Mouse (Mus musculus) macrophage (primary cell): Measurements from ENCODE around the gene Rhebl1. TPM values are rescaled to one million over a fixed set of nuclear protein-coding genes. Genes with fewer than 3 reads are reported as not detected.
"Not testable (repeated sequence)": the region's sequence is repeated elsewhere in the genome, so short reads cannot be mapped to it uniquely, and the experiment has no call there.

Experiments used
- H3K27ac ChIP-seq: fragments of 350-480 bp; formaldehyde crosslinking; 2 replicates; pipeline ENCODE4 v1.9.0; 2021
- H3K36me3 ChIP-seq: fragments of 350-480 bp; formaldehyde crosslinking; 2 replicates; pipeline ENCODE4 v1.9.0; 2021; ENCODE audit errors: inconsistent target
- H3K4me3 ChIP-seq: fragments of 350-480 bp; formaldehyde crosslinking; 2 replicates; pipeline ENCODE4 v1.9.0; 2021; ENCODE audit errors: inconsistent target
- H3K79me2 ChIP-seq: fragments of 350-480 bp; formaldehyde crosslinking; 2 replicates; pipeline ENCODE4 v1.9.0; 2021; ENCODE audit errors: inconsistent target
- WGBS: methylation state at CpG from one replicate; pipeline ENCODE4 v1.1.7; 2026; ENCODE audit warnings: inconsistent platforms; ENCODE audit not compliant: missing documents; 5-methylcytosine and 5-hydroxymethylcytosine counted together
- polyA plus RNA-seq: library from polyadenylated mRNA; stranded (reverse); fragments of 250-400 nt; gene quantifications from 3 replicates; pipeline ENCODE4 v1.2.4, GENCODE M21; 2018; ENCODE audit warnings: inconsistent platforms
- total RNA-seq, 78 experiments: library from RNA; depleted of rRNA; stranded (reverse); fragments of 250-400 nt; gene quantifications; 1 replicate in 9 of 78; 2 replicates in 24 of 78; 3 replicates in 43 of 78; 4 replicates in 2 of 78; pipeline ENCODE4 v1.2.4; 2018; ENCODE audit warnings: inconsistent platforms in 56 of 78

The Rhebl1 gene
- total RNA-seq (2018; cell fraction: chromatin; rRNA removed) = 1 to 10 TPM in 20 of 26 experiments, under 1 TPM in 2, not detected in 4; 0.37 to 8.0 (median 2.5) TPM
- total RNA-seq (2018; cell fraction: cytosol; rRNA removed) = 1 to 10 TPM in 21 of 26 experiments, under 1 TPM in 5; 0.51 to 2.0 (median 1.3) TPM
- total RNA-seq (2018; cell fraction: nucleus; rRNA removed) = 1 to 10 TPM in 18 of 26 experiments, under 1 TPM in 5, not detected in 3; 0.56 to 4.5 (median 2.0) TPM
- 0.52 to 3.0 TPM (median 2.4 TPM) in 3 replicates for polyA plus RNA-seq

- no peak within 1 kb of the TSS for H3K27ac ChIP-seq
Observed at GRCm38 (mm10) chr15:98893940-98894745, at the start of gene Rhebl1. Rhebl1 (minus strand) TSS chr15:98894540.

GRCm38 (mm10) chr15:98943133-98943532 is 48.8 kb upstream of the Rhebl1 start:
- H3K4me3 ChIP-seq = no peak overlapping the region
- H3K36me3 ChIP-seq = no peaks in the 10 kb centered on the region
- H3K79me2 ChIP-seq = no peaks in the 10 kb centered on the region
- WGBS = 97% methylated on average over 4 of the region's 4 CpGs
- no peak overlapping the region for H3K27ac ChIP-seq

More at GRCm38 (mm10) chr15:98893940-98894745, at the start of gene Rhebl1:
- Histone ChIP-seq H3K4me3 (peak within 1 kb of the TSS; percentile 22; the same call in 1 of the 2 replicates), H3K36me3 (no peaks in the 10 kb centered on the region), H3K79me2 (no peaks in the 10 kb centered on the region)
- WGBS = 1% methylated on average over 77 of the region's 77 CpGs

GRCm38 (mm10) chr15:98942081-98942480 is 47.7 kb upstream of the Rhebl1 start:
- Histone ChIP-seq H3K27ac (no peak overlapping the region), H3K79me2 (no peaks in the 10 kb centered on the region), H3K4me3 (no peak overlapping the region), H3K36me3 (no peaks in the 10 kb centered on the region)
- 94% methylated on average over 4 of the region's 4 CpGs for WGBS

- 83% methylated on average over 1 of the region's 2 CpGs for WGBS
- H3K79me2 ChIP-seq = no peaks in the 10 kb centered on the region
- H3K36me3 ChIP-seq = no peaks in the 10 kb centered on the region
- H3K27ac ChIP-seq = no peak overlapping the region
- no peak overlapping the region for H3K4me3 ChIP-seq
Observed at GRCm38 (mm10) chr15:98941539-98941938, 47.2 kb upstream of the Rhebl1 start.

GRCm38 (mm10) chr15:98940816-98941215 is 46.5 kb upstream of the Rhebl1 start:
- H3K4me3 ChIP-seq = no peak overlapping the region
- 94% methylated on average over 10 of the region's 10 CpGs for WGBS
- H3K79me2 ChIP-seq = peaks cover 2% of the 10 kb centered on the region; the same call in 1 of the 2 replicates
- no peaks in the 10 kb centered on the region for H3K36me3 ChIP-seq
- no peak overlapping the region for H3K27ac ChIP-seq

- 0% methylated on average over 39 of the region's 58 CpGs for WGBS
- H3K36me3 ChIP-seq = no peaks in the 10 kb centered on the region
Observed at GRCm38 (mm10) chr15:98934217-98934839, 40.0 kb upstream of the Rhebl1 start, which contains the start of gene Tuba1b. Tuba1b (minus strand) TSS chr15:98934565.

GRCm38 (mm10) chr15:98933833-98934216 is 39.5 kb upstream of the Rhebl1 start:
- H3K36me3 ChIP-seq = no peaks in the 10 kb centered on the region
- peak overlapping the region; percentile 95 for H3K27ac ChIP-seq
- under 1% methylated on average over 34 of the region's 35 CpGs for WGBS
- peak overlapping the region; percentile 89 for H3K4me3 ChIP-seq
- H3K79me2 ChIP-seq = peaks cover 23% of the 10 kb centered on the region

More at GRCm38 (mm10) chr15:98934217-98934839, 40.0 kb upstream of the Rhebl1 start, which contains the start of gene Tuba1b:
- Histone ChIP-seq H3K79me2 (peaks cover 23% of the 10 kb centered on the region), H3K4me3 (peak within 1 kb of the TSS; percentile 89), H3K27ac (peak within 1 kb of the TSS; percentile 95)

- peaks cover 23% of the 10 kb centered on the region for H3K79me2 ChIP-seq
- peak overlapping the region; percentile 95 for H3K27ac ChIP-seq
- H3K36me3 ChIP-seq = not testable (repeated sequence)
- H3K4me3 ChIP-seq = peak overlapping the region; percentile 89
- WGBS = 3% methylated on average over 7 of the region's 9 CpGs
Observed at GRCm38 (mm10) chr15:98933004-98933671, 38.8 kb upstream of the Rhebl1 start.

- H3K27ac ChIP-seq = no peak overlapping the region
- H3K36me3 ChIP-seq = no peaks in the 10 kb centered on the region
- H3K4me3 ChIP-seq = no peak overlapping the region
- 90% methylated on average over 3 of the region's 3 CpGs for WGBS
- peaks cover 23% of the 10 kb centered on the region for H3K79me2 ChIP-seq
Observed at GRCm38 (mm10) chr15:98930998-98931397, 36.7 kb upstream of the Rhebl1 start.

- Histone ChIP-seq H3K4me3 (no peak overlapping the region), H3K36me3 (no peaks in the 10 kb centered on the region), H3K27ac (no peak overlapping the region), H3K79me2 (peaks cover 14% of the 10 kb centered on the region)
- WGBS = 75% methylated on average over 8 of the region's 8 CpGs
Observed at GRCm38 (mm10) chr15:98930017-98930734, 35.8 kb upstream of the Rhebl1 start.

GRCm38 (mm10) chr15:98928598-98929240 is 34.4 kb upstream of the Rhebl1 start:
- Histone ChIP-seq H3K36me3 (no peaks in the 10 kb centered on the region), H3K4me3 (no peak overlapping the region), H3K79me2 (peaks cover 9% of the 10 kb centered on the region), H3K27ac (no peak overlapping the region)
- 34% methylated on average over 13 of the region's 13 CpGs for WGBS

GRCm38 (mm10) chr15:98927566-98927965 is 33.2 kb upstream of the Rhebl1 start:
- no peak overlapping the region for H3K4me3 ChIP-seq
- H3K27ac ChIP-seq = no peak overlapping the region
- no peaks in the 10 kb centered on the region for H3K36me3 ChIP-seq
- 36% methylated on average over 5 of the region's 5 CpGs for WGBS
- no peaks in the 10 kb centered on the region for H3K79me2 ChIP-seq

- WGBS = 95% methylated on average over 3 of the region's 3 CpGs
- H3K4me3 ChIP-seq = no peak overlapping the region
- no peaks in the 10 kb centered on the region for H3K79me2 ChIP-seq
- no peaks in the 10 kb centered on the region for H3K36me3 ChIP-seq
- no peak overlapping the region for H3K27ac ChIP-seq
Observed at GRCm38 (mm10) chr15:98924682-98925081, 30.3 kb upstream of the Rhebl1 start.
